Mouse (Mus musculus) frontal cortex, adult (tissue): ENCODE measurements around the gene Phgdh.
A peak's percentile ranks its signal among the peaks of the same experiment; 100 is the strongest.

ENCODE experiments used
- ATAC-seq: cut with Nextera tagmentation; 2 replicates; pipeline ENCODE4 v1.9.2; 2017; ENCODE audit warnings: mild to moderate bottlenecking, moderate library complexity, mixed read lengths; ENCODE audit not compliant: low TSS enrichment

Gene Phgdh

DNA sequence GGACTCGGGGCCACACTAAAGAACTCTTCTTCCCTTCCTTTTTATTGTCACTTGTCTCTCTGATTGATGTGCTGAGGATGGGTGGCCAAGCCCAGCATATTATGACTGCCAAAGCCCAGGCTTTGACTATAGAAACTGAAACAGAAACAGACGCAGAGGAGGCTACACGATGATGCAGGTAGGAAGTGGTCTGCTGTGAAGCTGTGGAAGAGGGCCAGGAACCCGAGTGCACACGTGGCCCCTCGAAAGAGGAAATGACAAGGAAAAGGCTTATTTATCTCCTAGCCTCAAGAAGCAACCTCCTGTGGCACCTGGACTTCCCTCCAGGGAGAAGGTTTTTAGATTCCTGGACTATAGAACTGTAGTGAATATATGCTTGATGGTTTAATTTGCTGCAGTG, 8.3 kb upstream of the Phgdh start:
- ATAC-seq, result no peak

DNA sequence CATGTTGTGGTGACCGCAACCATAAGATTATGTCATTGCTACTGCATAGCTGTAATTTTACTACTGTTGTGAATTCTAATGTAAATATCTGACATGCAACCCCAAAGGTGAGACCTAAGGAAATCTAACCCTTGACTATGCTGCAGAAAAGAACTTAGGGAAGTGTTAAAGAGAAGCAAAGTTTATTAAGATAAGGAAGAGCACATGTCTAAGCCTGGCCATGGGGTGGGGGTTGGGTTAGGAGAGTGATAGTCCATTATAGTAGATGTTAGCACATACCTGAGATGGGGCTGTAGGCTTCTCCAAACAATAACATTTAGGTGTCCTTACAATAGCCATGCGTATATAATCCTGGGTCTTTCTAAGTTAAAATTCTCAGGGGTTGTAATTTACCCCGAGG, 3.4 kb upstream of the Phgdh start:
- no peak for ATAC-seq

DNA sequence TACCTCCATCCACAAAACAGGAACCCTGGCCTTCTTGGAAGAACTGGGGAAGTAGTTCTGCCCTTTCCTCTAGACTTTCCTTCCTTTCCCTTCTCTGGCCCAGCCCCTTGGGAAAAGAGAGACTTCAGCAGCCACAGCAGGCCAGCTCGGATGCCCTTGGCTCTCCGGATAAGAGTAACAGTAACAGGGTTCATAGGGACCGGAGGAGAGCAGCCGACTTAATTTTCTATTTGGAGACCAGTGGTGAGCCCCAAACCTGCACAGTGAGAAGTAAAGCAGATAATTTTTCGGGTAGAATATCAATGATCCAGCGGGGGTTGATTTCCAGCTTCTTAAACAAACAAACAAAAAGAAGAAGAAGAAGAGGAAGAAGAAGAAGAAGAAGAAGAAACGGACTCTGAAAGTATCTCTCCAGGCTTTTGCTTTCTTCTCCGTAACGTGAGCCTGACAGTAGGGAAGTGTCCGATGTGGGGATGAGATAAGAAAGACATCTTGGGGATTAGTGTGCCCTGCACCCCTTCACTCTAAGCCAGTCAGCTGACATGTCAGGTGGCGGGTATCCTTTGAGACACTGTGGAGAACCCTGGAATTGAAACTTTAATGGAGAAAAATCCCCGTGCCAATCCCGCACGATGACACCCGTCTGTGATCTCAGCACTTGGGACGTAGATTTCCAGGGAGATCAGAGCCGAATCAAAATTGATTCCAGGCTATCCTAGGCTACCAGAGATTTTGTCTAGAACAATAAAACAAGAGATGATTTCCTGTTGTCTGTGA, 1.2 kb upstream of the Phgdh start:
- no peak for ATAC-seq

DNA sequence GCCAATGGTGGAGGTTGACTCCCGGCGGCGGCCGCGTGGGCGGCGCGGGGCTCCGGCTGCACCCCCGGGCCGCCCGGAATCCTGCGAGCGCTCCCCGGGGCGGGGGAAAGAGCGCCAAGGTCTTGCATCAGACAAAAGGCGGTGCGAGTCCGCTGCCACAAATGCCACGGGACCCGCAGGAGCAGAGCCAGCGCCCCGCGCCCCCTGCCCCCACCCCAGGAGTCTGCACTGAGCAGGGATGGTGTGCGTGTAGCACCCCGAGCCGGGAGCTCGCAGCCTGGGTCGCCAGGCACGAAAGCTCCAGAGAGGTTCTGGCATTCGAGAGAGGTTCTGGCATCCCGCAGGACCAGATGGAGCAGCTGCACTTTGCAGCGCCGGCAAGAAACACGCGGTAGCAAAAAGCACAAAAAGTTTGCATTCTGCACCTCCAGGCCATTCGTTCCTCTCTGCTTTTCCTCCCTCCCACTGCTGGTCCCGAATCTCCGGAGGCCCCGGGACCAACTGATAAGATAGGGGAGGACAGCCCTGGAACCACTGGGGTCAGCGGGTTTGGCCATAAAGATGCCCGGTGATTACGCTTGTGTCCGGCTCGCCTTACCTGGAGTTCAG, 589 bp downstream of the Phgdh start:
- ATAC-seq, result peak; percentile 74

DNA sequence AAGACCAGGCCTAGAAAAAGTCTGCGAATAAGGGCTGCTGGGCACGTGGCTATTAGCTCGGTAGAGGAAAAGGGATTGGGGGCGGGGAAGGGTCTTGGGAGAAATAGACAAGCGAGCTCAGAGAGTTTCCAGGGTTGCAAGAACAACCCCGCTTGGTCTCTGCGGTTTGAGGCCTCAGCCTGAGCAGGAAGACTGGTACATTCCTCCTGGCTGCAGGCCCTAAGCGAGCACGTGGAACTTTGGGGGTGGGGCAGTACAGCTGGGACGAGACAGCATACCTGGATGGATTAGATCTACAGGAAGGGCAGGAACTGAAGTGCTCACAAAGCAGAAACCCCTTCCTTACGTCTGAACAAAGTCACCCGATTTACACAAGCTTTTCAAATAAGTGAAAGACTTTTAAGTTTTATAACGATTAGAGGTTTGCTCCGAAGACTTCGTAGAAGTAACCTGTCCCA, 1.2 kb downstream of the Phgdh start:
- peak; percentile 29; the same call in 1 of the 2 replicates for ATAC-seq

DNA sequence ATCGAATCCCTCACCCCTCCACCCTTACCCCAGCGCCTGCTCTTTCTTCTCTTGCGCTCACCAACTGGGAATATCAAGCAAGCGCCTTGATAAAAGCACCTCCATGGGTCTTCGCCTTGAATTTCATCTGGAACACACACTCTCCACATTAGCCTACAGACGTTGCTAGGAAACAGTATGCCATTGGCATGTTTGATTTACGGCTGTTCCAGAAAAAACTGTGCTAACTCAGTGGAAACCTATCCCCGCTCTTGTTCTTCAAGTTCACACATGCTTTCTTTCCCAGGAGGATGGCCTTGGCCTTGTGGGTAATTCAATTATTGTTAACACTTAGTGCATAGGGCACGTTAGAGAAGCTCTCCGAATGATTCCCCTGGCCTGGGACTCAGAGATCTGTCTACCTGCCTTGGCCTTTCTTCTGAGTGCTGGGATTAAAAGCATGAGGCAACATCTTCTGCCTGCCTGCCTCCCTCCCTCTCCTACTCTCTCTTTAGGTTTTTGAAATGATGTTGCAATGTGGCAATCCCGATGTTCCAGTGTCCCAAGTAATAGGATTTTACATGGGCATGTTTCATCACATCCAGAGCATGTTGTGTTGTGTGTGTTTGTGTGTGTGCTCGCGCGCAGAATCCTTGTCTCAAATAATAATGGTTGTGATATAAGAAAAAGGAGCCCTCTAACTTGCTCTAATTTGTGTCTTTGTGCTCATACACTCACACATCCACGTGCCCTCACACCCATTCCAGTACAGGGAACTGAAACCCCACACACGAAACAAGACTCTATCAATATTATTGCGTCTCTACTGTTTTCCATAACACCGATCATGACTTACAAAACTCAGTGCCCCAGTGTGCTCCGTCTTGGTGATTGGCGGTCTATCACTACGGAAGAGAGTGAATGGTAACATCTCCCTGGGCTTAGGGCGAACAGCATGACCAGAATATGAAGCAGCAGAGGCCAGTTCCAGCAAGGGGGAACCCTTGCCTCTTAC, 2.8 kb downstream of the Phgdh start:
- ATAC-seq, result no peak

DNA sequence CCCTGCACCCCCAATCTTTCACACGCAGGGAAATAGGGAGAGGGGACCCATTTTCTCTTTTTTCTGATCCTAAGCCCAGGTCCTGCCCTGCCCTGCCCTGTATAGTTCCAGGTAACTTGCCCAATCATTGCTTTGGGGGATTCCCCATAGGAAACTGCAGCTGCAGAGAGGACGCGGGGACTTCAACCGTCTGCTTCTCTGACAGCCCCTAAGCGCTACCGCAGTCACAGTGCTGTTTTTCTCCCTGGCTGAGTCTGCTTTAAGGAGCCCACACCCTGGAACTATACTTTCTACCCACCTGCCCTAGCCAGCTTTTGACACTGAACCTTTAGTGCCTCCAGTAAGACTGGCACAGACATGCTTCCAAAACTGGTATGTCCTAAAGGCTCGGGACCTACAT, 3.9 kb downstream of the Phgdh start:
- ATAC-seq, result no peak

DNA sequence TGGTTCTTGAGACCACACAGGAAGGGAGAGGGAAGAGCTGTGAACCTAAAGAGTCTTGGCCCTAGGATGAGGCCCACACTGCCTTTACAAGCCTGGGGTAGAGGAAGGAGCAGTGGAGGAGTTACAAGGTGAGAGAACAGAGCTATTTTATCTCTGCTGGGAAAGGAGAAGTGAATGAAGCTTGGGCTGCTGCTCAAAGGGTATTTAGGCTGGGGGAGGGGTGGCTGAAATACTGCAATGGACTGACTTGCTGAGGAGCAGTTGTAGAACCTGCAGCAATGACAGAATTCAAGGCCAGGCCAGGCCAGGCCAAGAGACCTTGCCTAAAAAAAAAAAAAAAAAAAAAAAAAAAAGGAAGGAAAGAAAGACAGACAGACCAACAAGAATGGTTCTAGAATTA, 4.5 kb downstream of the Phgdh start:
- no peak for ATAC-seq

DNA sequence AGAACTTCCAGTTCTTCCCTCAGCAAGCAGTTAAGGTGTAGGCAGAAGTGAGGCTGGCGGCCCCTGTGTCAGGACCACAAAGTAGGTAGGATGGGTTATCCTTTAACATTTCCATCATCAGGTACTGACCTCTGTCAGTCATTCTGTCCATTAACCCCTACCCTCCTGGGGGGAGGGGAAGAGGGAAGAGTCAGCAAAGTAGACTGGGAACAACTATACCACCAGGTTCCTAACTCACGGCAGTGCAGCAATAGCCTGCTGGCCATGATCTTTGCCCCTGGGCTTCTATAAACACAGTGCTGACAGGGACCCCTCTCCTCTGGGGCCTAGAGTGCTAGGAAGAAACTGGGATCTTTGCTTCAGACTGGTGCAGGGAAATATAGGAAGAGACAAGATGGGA, 5.8 kb downstream of the Phgdh start:
- no peak for ATAC-seq

DNA sequence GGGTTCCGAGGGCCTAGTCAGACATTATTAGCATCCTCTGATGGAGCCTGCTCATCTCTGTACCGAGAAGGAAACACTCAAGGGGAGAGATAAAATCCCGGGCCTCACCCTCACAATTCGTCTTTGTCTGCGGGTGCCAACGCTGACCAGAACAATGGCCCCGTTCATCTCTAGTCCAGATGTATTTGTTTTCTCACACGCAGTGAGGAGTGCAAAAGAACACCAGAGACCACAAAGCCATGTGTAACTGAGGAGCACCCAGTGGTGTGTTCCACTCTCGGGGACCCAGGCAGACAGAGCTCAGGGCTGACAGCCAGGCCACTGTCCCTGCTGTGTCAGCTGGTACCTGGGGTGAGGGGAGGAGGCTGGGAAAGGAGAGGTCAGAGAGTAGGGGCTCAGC, 15.6 kb downstream of the Phgdh start:
- ATAC-seq, result peak; percentile 80

DNA sequence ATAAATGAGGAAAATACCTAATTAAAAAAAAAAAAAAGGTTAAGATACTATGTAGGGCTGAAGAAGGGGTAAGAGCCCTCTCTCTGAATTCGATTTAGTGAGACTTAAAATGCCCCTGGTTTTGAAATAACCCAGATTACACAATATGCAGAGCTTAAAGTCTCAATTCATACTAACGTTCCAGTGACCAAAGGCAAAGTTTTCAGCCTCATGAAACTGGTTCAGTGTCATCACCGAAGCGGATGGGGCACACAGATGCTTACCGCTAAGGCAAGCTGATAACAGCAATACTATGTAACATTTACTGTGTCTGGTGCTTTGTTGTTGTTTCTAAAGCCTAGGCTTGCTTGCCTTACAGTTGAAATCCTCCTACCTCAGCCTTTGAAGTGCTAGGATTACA, 17.6 kb downstream of the Phgdh start:
- ATAC-seq, result no peak

DNA sequence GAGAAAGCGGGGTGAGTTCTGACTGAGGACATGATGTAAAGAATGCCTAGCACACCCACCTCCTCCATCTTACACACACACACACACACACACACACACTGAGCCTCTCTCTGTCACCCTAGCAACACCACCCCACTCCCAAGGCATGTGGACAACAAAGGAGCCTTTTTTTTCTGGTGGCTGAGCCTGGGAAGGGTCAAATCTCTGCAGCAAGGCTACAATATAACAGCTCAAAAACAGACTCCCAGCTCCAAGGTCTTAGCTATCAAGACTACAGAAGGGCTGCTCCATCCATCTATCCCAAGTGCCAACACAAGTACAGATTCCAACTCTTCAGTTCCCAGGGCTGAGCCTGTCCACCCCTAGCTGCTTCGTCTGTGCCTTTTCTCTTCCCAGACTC, 20.6 kb downstream of the Phgdh start:
- peak; percentile 56 for ATAC-seq

DNA sequence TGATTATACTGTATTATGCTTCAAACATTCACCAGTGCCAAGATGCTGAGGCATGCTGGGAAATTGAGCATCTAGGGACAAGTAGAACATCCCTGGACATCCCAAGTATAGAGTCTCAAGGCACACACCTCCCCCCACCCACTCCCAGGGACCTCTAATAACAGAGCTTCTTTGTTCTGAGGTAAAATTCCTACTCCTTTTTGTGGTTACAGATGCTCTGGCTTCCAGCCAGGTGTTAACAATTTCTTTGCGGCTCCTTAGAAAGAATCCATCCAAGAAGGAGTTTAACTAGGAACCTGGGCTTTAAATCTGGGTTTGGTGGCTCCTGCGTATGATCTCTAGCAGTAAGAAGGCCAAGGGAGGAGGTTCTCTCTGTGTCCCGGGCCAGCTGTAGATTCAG, 22.6 kb downstream of the Phgdh start:
- no peak for ATAC-seq

DNA sequence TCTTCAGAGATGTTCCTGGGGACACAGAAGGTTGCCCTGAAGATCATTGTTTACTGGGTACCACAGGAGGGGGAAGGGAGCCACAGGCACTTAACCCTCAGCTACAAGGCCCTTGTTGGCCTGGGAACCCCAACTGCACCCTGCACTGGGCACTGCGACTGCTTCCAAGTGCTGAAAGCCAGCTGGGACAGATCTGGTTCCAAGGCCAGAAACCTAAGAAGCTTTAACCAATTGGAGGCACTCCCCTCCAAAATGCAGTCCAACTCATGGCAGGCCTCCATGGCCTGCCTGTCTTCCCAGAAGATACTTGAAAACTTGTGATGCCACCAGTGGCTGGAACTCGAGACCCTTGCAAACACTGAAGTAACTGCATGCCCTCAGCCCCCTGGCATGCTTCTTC, 24.6 kb downstream of the Phgdh start:
- no peak for ATAC-seq

DNA sequence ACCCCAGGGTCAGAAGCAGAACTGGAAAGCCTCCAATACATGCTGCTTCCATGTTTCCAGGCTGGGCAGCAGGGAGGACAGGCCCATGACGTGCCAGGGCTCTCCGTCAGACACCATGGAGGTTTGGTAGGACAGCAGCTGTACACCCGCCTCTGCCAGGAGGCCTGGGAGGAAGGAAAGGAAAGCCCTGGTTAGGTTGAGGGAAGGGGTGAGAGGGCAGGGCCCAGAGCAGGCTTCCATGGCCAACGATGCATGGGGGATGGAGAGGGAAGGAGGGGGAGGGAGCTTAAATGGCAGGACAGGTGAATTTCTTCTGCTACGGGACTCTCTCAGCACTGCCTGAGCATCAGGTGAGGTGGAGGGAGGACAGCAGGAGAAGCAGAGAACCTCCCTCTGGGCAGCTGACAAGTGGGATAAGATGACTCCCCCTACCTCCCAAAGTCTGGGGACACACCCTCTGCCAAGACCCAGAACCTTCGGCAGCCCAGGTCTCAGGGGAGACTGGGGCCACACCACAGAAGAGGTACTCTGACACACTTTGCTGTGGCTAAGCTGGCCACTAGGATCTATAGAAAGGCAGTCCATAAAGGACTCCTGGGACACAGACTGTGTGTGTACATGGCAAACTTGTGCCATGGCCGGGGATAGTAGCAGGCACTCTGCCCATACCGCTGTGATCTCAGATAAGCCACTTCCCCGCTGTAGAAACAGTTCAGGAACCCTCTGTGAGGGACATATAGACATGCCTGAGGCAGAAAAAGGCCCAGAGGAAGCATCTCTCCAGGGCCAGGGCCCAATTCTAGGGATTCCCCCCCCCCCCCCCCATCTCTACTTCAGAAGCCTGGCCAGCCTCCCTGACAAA, 26.3 kb downstream of the Phgdh start:
- ATAC-seq, result no peak

DNA sequence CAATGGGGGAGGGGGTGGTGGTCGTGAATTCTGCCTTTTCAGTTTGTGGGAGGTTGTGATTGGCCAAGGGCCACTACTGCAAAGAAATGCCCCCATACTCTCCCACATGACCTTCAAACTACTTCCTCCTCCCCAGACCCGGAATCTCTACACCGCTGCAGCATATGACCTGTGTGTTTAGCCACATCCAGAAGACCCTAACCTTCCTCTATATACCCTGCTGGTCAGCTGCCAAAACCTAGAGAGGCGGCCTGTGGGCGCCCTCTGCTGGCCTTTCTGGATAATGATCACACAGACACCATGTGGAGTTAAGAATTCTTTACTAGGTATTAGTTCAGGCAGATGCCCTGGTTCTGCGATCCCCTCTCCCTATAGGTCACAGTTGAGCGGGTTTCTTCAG, 26.9 kb downstream of the Phgdh start:
- ATAC-seq, result no peak; the same call in 1 of the 2 replicates

DNA sequence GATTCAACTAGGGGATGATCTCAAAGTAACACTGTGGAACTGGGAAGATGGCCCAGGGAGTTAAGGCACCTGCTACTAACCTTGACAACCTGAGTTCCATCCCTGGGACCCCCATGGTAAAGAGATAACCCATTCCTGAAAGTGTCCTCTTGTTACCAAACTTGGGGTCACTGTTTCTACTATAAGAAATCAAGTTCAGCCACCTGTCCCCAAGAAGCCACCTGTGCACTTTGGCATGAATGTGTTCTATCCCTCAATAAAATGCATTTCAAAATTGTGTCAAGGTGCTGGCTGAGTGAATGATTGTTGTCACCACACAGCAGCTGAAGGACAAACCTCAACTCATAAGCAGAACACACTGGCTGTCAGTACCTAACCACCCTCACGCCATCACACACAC, 29.3 kb downstream of the Phgdh start:
- no peak for ATAC-seq

DNA sequence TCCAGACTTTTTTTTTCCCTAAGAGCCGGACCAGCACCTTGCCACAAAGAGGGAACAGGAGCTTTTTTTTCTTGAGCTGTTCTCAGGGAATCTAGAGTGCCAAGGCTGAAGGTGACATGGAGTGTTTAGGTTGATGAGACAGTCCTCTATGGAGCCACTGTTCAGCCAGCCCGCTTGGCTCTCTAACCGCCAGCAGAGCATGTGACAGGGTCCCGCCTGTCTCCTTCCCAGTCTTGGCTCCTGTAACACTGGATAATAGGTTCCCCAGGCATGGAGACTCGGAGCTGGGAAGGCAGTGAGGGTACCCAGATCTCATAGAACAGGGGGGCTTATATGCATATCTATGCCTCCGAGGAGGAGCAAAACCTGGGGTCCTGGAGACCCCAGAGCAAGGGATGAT, 31.2 kb downstream of the Phgdh start:
- ATAC-seq, result 0 out of 2 replicates have a peak, but pooled peaks have one; percentile 31

DNA sequence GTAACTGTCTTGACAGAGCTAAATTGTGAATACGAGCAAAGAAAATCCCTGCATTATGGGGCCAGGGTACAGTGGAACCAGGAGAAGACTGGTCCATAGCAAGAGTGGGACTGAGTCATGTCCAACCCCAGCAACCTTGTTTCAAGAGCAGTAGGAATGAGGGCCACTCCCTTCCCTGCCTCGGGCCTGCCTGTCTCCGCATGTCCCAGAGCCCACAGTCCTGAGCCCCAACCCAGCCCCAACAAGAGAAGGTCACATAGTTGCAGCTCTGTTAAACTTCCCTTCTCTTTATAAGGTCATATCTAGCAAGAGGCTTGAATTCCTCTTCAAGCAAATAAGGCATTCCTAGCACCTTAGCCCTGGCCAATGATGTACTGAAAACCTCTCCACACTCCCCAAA, 38.0 kb downstream of the Phgdh start:
- ATAC-seq, result no peak

DNA sequence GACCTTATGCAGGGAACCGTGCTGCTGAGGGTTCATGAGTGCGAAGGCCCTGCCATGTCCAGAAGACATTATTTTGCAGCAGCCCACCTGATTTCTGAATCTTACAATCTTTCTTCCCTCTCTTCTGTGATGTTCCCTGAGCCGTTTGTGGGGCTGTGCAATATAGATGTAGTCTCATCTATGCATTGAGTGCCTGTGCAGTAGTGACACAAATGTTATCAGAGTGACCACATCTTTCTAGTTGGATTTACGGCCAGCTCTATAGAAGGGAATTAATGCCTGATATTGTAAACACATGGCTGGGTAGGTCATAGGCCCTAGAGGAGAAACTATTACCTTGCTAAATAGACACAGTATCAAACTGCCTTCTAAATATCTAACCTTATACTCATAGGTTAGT, 39.5 kb downstream of the Phgdh start:
- no peak for ATAC-seq

DNA sequence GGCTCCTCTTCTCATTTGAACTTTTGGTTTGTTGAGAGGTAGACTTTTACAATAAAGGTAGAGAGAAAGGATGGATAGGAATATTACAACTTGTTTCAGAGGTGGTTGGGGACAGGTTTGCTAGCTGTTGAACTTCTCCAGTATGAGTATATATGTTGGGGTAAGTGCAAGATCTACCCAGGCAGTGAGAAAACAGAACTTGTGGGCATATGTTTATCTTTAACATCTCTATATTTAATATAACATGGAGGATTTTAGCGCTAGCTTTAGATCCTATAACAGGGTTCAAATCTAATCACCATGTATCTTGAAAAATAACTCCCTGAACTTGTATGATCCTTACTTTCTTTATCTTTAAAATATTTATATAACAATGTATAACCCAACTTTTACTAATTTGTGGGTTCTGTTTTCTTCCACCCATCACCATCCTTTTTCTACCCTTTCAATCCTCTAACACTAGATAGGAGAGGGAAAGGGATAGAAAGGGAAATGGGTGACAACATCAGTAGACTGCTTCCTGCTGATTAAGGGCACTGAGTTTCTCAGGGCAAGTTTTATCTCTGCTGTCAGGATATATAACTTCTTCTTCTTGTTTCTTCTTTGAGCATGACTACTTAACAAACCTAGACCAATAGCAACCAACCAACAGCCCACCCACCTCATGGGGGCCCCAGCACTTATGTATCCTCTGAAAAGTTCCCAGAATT, 40.2 kb downstream of the Phgdh start:
- ATAC-seq, result no peak
